Mouse (Mus musculus) heart, embryonic 16.5 days (tissue): ENCODE results near the gene Eef2k. TPM values are rescaled to one million over a fixed set of nuclear protein-coding genes. Genes with fewer than 3 reads are reported as not detected.
A peak's percentile ranks its signal among the peaks of the same experiment; 100 is the strongest.

ENCODE experiments used
- ATAC-seq: fragments of 200-750 bp; cut with Nextera tagmentation; replicated peaks from 2 replicates; pipeline ENCODE4 v1.8.0; 2017; ENCODE audit warnings: moderate number of reproducible peaks; ENCODE audit not compliant: insufficient read depth, low FRiP score; ENCODE audit errors: extremely low read depth
- H3K27ac ChIP-seq: fragments of 300-500 bp; sonication (generic); 2 replicates; pipeline ENCODE4 v1.5.1; 2014; ENCODE audit warnings: mild to moderate bottlenecking, low read length, control low read depth, moderate library complexity
- H3K27me3 ChIP-seq: fragments of 300-500 bp; sonication (generic); 2 replicates; pipeline ENCODE4 v1.6.1; 2014; ENCODE audit warnings: low read length, mixed read lengths; ENCODE audit not compliant: control insufficient read depth, insufficient read depth
- H3K36me3 ChIP-seq: fragments of 300-500 bp; sonication (generic); 2 replicates; pipeline ENCODE4 v1.6.1; 2014; ENCODE audit not compliant: control insufficient read depth, insufficient read depth
- H3K4me1 ChIP-seq: fragments of 300-500 bp; sonication (generic); 2 replicates; pipeline ENCODE4 v1.6.1; 2014; ENCODE audit warnings: low read length, mixed read lengths; ENCODE audit not compliant: control insufficient read depth, insufficient read depth
- H3K4me2 ChIP-seq: fragments of 300-500 bp; sonication (generic); 2 replicates; pipeline ENCODE4 v1.6.1; 2014; ENCODE audit warnings: low read depth, mild to moderate bottlenecking, control low read depth, low read length
- H3K4me3 ChIP-seq: fragments of 300-500 bp; sonication (generic); 2 replicates; pipeline ENCODE4 v1.5.1; 2014; ENCODE audit warnings: mild to moderate bottlenecking, control low read depth, low read length
- H3K9ac ChIP-seq: fragments of 300-500 bp; sonication (generic); 2 replicates; pipeline ENCODE4 v1.6.1; 2014; ENCODE audit warnings: low read length, control low read depth
- H3K9me3 ChIP-seq: fragments of 300-500 bp; sonication (generic); replicated peaks from 2 replicates; pipeline ENCODE4 v1.6.1; 2016; ENCODE audit warnings: low read length; ENCODE audit not compliant: control insufficient read depth
- WGBS: fragments of 180-500 bp; shearing (Covaris S2); extraction: QIAGEN DNeasy Blood & Tissue Kit; methylation state at CpG from one replicate; pipeline ENCODE4 v1.1.7; 2014; 5-methylcytosine and 5-hydroxymethylcytosine counted together
- polyA plus RNA-seq: library from polyadenylated mRNA; unstranded; fragments of >200 nt; fragmentation: Nextera tagmentation; extraction: Ambion mirVana; gene quantifications from 2 replicates; pipeline ENCODE4 v1.2.1, GENCODE M21; 2015

The Eef2k gene
- polyA plus RNA-seq, 1 experiment from 2014 or later: 35.8 TPM

DNA sequence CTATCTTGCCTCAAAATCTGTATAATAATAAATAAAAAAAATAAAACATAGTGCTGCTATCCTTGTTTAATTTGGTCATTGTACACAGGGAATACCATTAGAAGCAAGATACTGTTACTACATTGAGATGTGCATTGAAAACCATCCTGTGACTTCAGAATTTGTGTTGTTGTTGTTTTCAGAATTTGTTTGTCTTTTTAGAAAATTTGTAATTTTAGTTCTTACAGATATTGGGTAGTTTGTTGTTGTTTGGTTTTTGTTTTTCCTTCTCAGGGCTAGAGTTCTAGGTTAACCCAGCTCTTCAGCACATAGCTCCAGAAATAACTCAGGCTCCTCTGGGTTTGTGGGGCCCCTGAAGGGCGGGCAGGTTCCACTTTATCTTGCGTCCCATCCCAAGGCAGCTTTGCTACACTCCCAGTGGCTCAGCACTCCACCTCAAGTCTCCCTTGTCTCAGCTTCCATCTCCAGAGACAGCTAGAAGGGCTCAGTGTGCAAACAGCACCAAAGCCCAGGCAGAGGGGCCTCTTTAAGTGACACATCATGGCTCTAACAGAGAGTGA lies 18.9 kb downstream of the Eef2k start:
- Histone ChIP-seq H3K36me3 (peaks cover 6% of the 10 kb centered on the region; the same call in 1 of the 2 replicates), H3K27me3 (no peaks in the 10 kb centered on the region), H3K27ac (peak overlapping the region; percentile 53), H3K4me3 (no peak overlapping the region), H3K4me1 (peaks cover 49% of the 10 kb centered on the region), H3K9me3 (no peaks in the 10 kb centered on the region), H3K4me2 (no peak overlapping the region), H3K9ac (peak overlapping the region; percentile 23; the same call in 1 of the 2 replicates)
- WGBS: 13% methylated on average over 2 of the region's 2 CpGs
- ATAC-seq: no peak

DNA sequence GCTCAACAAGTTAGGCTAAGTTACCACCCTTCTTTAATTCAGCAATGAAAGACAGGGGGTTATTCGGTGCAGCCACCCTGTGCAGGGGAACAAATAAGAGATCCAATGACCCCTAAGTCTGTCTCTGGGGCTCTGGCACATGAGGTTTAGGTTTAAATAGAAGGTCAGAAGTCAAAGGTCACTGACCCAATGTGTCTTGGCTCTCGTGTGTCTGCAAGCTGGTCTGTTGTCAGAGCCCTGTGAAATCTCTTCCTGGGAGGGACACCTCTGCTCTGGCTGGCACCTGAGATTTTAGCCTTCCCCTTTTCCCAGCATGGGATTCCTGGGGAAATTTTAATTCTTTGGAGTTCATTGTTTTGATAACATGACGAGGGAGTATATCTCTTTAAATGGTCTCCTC lies 19.6 kb downstream of the Eef2k start:
- Histone ChIP-seq H3K27me3 (no peaks in the 10 kb centered on the region), H3K9me3 (no peaks in the 10 kb centered on the region), H3K36me3 (peaks cover 6% of the 10 kb centered on the region; the same call in 1 of the 2 replicates), H3K4me3 (no peak overlapping the region), H3K4me2 (no peak overlapping the region), H3K27ac (peak overlapping the region; percentile 53), H3K9ac (peak overlapping the region; percentile 34), H3K4me1 (peaks cover 50% of the 10 kb centered on the region)
- no peak for ATAC-seq
- 40% methylated on average over 3 of the region's 3 CpGs for WGBS

DNA sequence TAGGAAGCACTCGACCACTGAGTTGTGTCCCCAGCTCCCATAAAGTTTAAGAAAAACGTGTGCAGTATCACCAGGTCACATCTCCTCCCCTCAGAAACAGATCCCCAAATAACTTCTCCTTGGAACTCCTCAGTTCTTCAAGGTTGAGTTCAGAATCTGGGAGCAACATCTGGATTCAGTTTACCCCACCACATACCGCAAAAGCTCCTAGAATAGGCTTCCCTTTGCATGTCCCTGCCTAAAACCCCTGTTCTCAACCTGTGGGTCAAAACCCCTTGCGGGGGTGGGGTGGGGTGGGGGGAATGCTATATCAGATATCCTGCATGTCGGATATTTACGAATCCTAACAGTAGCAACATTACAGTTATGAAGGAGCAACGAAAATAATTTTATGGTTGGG lies 20.0 kb downstream of the Eef2k start:
- H3K4me1 ChIP-seq: peaks cover 53% of the 10 kb centered on the region
- no peak for ATAC-seq
- H3K4me3 ChIP-seq: no peak overlapping the region
- no peak overlapping the region for H3K4me2 ChIP-seq
- WGBS: 65% methylated on average over 7 of the region's 7 CpGs
- H3K9me3 ChIP-seq: no peaks in the 10 kb centered on the region
- H3K9ac ChIP-seq: peak overlapping the region; percentile 34; the same call in 1 of the 2 replicates
- H3K36me3 ChIP-seq: peaks cover 6% of the 10 kb centered on the region; the same call in 1 of the 2 replicates
- peak overlapping the region; percentile 53; the same call in 1 of the 2 replicates for H3K27ac ChIP-seq
- H3K27me3 ChIP-seq: no peaks in the 10 kb centered on the region

DNA sequence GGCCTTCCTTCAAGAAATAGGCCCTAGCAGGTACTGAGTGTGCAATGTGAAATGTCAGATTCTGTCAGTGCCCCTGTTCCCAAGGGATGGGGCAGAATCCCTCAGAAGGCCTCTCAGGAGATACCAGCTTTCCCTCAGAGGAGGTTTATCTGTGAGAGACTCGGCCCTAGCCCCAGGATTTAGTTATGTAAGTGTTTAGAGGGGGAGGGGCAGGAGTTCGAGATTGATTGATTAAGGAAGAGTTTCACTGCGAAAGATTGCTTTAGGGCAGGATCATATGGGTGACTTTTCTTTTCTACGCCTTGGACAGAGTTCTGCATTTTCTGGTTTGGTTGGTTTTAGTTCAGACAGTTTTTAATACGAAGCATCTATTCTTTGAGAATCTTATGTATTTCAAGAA lies 20.8 kb downstream of the Eef2k start:
- no peak overlapping the region for H3K9ac ChIP-seq
- H3K4me2 ChIP-seq: no peak overlapping the region
- peaks cover 56% of the 10 kb centered on the region for H3K4me1 ChIP-seq
- WGBS: 56% methylated on average over 5 of the region's 5 CpGs
- H3K27ac ChIP-seq: peak overlapping the region; percentile 8
- H3K9me3 ChIP-seq: no peaks in the 10 kb centered on the region
- no peaks in the 10 kb centered on the region for H3K27me3 ChIP-seq
- H3K36me3 ChIP-seq: peaks cover 6% of the 10 kb centered on the region; the same call in 1 of the 2 replicates
- H3K4me3 ChIP-seq: no peak overlapping the region
- ATAC-seq: no peak

DNA sequence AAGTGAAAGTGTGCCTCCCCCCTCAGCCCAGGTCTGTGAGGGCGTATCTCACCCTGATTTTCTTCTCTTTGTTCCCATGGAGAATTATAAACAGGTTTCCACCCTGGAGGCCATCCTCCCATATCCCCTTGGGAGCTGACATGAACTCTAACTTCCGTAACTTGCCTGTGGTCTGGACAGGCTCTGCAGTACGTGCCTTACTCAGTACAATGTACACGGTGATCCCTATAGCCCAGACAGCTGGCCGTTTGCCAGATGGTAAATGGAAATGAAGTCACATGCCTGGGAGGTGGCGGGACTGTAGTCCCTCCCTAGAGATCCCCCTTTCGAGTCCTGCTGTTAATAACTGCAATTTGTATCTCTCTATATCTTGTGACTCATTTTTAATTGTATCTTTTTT lies 22.5 kb downstream of the Eef2k start:
- H3K4me1 ChIP-seq: peaks cover 69% of the 10 kb centered on the region
- H3K27ac ChIP-seq: peak overlapping the region; percentile 89
- H3K4me3 ChIP-seq: peak overlapping the region; percentile 3; the same call in 1 of the 2 replicates
- H3K36me3 ChIP-seq: no peaks in the 10 kb centered on the region
- H3K9me3 ChIP-seq: no peaks in the 10 kb centered on the region
- ATAC-seq: peak; percentile 87
- no peaks in the 10 kb centered on the region for H3K27me3 ChIP-seq
- H3K4me2 ChIP-seq: peak overlapping the region; percentile 41
- peak overlapping the region; percentile 3 for H3K9ac ChIP-seq
- 9% methylated on average over 7 of the region's 7 CpGs for WGBS

DNA sequence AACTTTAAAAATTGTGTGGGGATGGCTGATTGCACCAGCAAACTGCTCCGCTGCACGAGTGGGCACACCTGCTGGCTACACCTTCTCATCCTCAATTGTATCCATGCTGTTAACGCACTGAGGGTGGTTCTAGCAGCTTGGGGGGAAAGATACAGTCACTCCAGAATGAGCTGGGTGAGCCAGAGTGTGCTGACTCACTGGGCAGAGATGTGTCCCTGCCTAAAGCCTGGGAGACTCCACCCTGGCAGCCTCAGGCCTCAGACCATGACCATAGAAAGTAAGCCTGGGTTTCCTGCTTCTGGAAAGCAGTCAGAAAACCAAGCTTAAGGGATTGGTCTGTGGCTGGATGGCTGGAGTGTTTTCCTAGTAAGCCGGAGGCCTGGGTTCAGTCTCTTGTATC lies 23.2 kb downstream of the Eef2k start:
- peak overlapping the region; percentile 89 for H3K27ac ChIP-seq
- no peak overlapping the region for H3K4me3 ChIP-seq
- WGBS: 40% methylated on average over 4 of the region's 4 CpGs
- H3K27me3 ChIP-seq: no peaks in the 10 kb centered on the region
- H3K4me2 ChIP-seq: no peak overlapping the region
- no peaks in the 10 kb centered on the region for H3K36me3 ChIP-seq
- no peaks in the 10 kb centered on the region for H3K9me3 ChIP-seq
- H3K9ac ChIP-seq: peak overlapping the region; percentile 51
- ATAC-seq: peak; percentile 31; the same call in 1 of the 2 replicates
- peaks cover 75% of the 10 kb centered on the region for H3K4me1 ChIP-seq

DNA sequence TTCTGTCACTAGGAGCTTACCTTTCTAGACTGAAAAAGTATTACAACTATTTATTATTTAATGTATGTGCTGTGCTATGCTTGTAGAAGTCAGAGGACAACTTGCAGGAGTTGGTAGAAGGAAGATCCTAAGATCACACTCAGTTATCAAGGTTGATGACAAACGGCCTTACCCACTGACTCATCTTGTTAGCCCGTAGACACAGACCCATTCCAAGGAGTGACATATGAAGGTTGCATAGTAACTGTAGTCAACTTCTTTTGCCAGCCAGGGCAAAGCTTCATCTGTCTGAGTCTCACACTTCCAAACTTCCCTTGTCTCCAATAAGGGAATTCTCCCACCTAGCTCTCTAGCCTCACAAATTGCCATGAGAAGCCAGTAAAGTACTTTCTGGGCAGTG lies 24.1 kb downstream of the Eef2k start:
- Histone ChIP-seq H3K27me3 (no peaks in the 10 kb centered on the region), H3K4me2 (no peak overlapping the region), H3K4me1 (peaks cover 69% of the 10 kb centered on the region), H3K36me3 (no peaks in the 10 kb centered on the region), H3K9me3 (no peaks in the 10 kb centered on the region), H3K4me3 (no peak overlapping the region), H3K27ac (peak overlapping the region; percentile 89), H3K9ac (no peak overlapping the region)
- ATAC-seq: no peak
- WGBS: 58% methylated on average over 2 of the region's 2 CpGs

DNA sequence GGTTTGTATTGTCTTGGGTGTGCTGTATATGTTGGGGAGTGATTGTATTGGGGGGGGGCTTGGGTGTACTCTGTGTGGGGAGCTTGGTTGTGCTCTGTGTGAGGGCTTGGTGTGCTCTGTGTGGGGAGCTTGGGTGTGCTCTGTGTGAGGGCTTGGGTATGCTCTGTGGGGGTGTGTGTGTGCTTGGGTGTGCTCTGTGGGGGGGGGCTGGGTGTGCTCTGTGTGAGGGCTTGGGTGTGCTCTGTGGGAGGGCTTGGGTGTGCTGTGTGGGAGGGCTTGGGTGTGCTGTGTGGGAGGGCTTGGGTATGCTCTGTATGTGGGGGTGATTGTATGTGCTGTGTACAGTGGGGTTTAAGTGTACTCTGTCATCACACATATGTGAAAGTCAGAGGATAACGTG lies 25.1 kb downstream of the Eef2k start:
- Histone ChIP-seq H3K27me3 (no peaks in the 10 kb centered on the region), H3K4me3 (no peak overlapping the region), H3K9ac (no peak overlapping the region), H3K4me2 (no peak overlapping the region), H3K36me3 (no peaks in the 10 kb centered on the region), H3K27ac (no peak overlapping the region), H3K4me1 (peaks cover 58% of the 10 kb centered on the region), H3K9me3 (no peaks in the 10 kb centered on the region)
- WGBS: 75% methylated on average over 1 of the region's 1 CpGs
- ATAC-seq: no peak

DNA sequence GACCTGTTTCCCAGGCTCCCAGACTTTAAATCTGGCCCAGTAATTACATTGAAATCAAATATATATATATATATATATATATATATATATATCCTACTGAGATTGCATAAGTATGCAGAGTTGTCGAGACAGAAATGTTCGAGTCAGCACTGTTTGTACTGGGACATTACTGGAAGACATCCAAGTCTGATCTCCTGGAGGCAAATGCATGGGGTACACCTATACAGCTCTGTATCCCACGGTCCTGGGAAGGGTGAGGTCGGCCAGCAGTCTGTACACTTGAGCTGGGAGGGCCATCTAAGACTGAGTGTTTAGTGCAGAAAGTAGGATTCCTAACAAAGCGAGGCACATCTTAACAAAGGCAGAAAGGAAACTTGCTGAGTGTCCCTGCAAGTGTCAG lies 27.3 kb downstream of the Eef2k start:
- H3K27me3 ChIP-seq: no peaks in the 10 kb centered on the region
- H3K36me3 ChIP-seq: no peaks in the 10 kb centered on the region
- H3K9me3 ChIP-seq: no peaks in the 10 kb centered on the region
- peak overlapping the region; percentile 85 for H3K27ac ChIP-seq
- 19% methylated on average over 5 of the region's 5 CpGs for WGBS
- peak overlapping the region; percentile 29; the same call in 1 of the 2 replicates for H3K4me2 ChIP-seq
- no peak overlapping the region for H3K4me3 ChIP-seq
- peaks cover 41% of the 10 kb centered on the region for H3K4me1 ChIP-seq
- peak; percentile 35; the same call in 1 of the 2 replicates for ATAC-seq
- H3K9ac ChIP-seq: peak overlapping the region; percentile 56
